Mouse (Mus musculus) heart, postnatal 25 days (tissue): ENCODE data around the gene Grb14. TPM values are rescaled to one million over a fixed set of nuclear protein-coding genes. Genes with fewer than 3 reads are reported as not detected.

ENCODE experiments used
- DNase-seq: peaks from one replicate; pipeline ENCODE4 v3.0.0; 2022; ENCODE audit warnings: low spot score
- intact Hi-C: fragments of 180-260 bp; cut with DNase I; formaldehyde crosslinking; loops from one replicate; pipeline ENCODE4 v1.15.1; 2025
- total RNA-seq, 2 experiments: library from RNA; stranded (reverse); gene quantifications; 2 replicates each; pipeline ENCODE4 v1.2.3; 2021

Grb14 gene
- 100 to 1,000 TPM; 197 to 202 TPM for total RNA-seq

DNA sequence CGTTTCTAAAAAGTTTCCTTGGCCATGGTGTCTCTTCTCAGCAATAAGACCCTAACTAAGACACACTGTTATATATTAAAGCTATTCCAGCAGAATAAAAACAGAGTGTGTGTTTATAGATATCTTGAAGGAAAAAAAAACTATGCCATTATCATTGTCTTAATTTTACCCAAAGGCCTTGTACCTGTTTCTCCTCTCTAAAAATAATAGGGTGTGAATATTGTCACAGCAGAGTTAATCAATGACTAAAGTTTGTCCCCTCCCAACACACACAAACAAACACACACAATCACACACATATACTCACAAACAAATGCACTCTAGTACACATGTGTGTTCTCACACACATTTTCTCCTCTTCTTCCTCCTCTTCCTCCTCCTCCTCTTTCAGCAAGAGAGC lies at the start of gene Grb14:
TSS of gene Grb14 (minus strand) at position 101 of the 400 bp plus-strand sequence.
- intact Hi-C loops, result loop anchor here (5.0 kb wide), 2 partner anchors 212 to 312 kb away; partner anchors contain the start of gene Cobll1
- DNase-seq, result no peak

DNA sequence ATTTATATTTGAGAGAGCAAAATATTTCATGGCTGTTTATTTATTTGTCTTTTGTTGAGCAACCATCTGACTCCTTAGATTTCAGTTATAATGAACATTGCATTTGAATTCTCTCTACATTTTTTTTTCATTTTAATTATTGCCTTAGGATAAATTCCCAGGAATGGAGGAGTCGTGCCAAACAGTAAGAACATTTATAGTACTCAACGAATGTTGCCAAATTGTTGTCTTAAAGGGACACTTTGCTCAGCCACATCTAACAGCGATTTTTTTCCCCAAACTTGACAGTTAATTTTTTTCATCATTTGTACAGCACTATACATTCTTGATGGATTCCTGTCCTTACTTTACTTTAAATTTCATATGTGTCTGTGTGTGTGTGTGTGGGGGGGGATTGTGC lies 47.4 kb upstream of the Grb14 start:
- no peak for DNase-seq
- intact Hi-C loops, result no loop called here

DNA sequence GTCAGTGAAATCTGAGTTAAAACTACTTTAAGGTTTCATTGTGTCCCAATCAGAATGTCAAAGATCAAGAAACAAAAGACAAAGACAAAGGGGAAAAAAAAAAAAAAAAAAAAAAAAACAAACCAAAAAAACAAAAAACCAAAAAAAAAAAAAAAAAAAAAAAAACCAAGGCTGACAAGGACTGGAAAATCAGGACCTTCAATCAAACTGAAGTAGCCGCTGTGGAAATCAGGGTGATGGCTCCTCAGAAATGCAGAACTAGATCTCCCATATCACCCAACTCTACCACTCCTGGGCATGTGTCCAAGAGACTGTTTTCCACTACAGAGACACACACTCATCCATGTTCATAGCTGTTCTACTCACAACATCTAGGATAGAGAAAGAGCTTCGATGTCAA lies 29.0 kb upstream of the Grb14 start:
- DNase-seq, result no peak
- intact Hi-C loops, result no loop called here

DNA sequence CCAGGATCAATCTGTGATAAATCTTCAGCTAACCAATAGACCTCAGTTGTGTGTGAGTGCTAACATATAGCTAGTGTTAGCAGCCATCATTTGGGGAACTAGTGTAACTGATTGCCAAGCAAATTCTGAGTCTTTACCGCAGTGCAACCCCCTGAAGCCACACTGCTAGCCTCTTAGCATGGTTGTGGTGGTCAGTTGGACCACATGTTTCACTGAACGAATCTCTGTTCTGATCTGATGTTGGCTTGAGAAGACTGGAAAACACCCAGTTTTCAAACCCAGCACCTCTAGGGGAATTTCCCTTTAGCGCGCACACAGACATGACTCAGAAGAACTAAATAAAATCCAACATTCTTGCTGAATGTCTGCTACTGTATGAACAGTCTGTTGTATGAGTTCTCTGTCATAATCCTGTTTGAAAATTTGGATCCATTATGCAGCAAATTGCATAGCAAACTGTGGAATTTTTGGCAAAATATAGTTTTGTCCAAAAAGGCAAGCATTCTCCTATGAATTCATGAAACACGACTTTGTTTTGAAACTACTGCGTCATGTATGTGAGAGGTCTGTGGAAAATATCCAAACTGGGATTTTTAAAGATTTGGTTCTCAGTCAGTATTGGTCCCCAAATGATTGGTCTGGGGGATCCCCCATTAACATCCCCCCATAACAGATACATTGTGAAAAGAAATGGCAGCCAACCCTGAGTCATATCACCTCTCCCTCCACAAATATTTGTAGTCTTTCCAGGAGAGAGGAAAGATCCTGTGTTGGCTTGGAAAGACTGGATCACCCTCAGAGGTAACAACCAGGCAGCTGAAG lies 27.6 kb upstream of the Grb14 start:
- no peak for DNase-seq
- intact Hi-C loops, result no loop called here

DNA sequence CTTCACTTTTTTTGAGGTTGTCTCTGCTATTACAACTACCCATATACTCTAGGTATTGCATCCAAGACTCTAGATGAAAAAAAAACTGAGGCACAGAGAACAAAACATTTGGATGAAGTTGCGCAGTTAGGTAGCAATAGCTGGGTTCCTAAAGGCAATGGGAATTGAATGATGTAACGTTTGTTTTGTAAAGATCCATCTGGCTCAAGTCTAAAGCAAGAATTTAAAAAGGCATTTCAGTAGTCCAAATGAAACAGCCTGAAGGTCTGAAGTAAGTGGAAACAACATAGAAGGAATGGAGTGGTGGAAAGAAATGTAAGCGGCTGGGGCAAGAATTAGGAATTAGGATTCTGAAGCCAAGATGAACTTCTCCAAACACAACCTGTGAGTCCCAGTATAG lies 26.0 kb upstream of the Grb14 start:
- intact Hi-C loops, result no loop called here

DNA sequence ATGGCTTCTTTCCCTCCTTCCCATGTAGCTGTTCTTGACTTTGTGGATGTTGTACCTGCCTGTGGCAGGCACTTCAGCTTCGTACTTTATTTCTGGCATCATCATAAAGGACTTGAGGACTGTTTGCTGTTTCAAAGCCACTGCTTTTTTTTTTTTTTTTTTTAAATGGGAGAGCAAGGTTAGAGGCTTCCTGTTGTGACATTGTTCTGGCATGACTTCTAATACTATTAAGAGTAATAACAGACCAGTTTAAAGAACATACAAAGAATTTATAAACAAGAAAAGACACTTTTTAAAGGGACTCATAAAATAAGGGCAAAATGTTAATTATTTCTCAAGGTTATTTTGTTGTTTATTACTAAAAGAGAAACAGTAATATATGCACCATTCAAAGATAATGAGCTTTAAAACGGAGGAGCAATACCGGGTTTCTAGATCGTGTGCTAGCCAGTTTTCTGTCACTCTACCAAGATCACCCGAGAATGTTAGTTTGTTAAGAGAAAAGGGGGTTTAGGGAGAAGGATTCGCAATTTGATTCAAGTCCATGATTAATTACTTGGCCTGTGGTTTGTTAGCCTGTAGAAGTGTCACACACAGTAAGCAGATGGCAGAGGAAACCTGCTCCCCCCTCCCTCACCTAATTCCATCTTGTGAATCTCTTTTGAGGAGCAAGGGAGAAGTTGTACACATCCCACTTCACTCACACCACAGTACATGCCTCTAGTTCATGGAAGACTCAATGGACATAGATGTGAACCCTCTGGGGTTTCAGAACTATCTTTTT lies 23.6 kb upstream of the Grb14 start:
- DNase-seq, result no peak

More for the DNA sequence above, 26.0 kb upstream of the Grb14 start:
- no peak for DNase-seq

DNA sequence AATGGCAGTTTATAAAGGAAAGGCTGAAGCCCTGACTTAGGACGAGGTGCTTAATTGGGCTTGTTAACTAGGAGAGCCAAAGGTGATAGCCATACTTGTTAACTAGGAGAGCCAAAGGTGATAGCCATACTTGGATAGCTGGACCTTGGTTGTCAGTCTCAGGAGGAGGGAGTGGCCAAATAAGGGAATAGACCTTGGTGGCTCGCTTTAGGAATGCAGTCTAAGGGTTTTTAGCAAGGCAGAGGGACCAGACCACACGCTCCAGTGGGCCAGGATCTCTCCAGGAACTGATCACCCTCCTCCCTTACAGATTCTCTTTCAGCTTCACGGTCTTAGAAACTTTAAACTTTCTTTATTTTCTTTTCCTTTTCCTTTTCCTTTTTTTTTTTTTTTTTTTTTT lies 13.4 kb upstream of the Grb14 start:
- intact Hi-C loops, result no loop called here
- DNase-seq, result no peak

More for the DNA sequence above, 23.6 kb upstream of the Grb14 start:
- intact Hi-C loops, result no loop called here

DNA sequence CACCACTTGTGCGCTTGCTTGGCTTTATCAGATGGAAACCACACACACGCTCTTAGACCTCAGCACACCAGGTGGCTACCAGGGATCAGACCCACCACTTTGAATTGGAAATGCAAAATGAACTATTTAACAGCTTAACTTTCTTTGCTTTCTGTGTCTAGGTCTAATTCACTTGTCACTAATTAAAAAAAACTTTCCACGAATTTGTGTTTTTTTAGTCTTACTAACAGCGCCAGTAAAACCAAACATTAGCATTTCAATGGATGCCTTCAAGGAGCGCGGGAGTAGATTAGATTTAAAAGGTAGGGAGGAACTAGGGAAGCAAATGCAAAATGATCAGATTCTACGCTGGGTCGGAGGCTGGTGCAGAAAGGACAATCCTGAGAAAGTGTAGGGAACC lies 12.8 kb upstream of the Grb14 start:
- intact Hi-C loops, result no loop called here
- DNase-seq, result no peak

DNA sequence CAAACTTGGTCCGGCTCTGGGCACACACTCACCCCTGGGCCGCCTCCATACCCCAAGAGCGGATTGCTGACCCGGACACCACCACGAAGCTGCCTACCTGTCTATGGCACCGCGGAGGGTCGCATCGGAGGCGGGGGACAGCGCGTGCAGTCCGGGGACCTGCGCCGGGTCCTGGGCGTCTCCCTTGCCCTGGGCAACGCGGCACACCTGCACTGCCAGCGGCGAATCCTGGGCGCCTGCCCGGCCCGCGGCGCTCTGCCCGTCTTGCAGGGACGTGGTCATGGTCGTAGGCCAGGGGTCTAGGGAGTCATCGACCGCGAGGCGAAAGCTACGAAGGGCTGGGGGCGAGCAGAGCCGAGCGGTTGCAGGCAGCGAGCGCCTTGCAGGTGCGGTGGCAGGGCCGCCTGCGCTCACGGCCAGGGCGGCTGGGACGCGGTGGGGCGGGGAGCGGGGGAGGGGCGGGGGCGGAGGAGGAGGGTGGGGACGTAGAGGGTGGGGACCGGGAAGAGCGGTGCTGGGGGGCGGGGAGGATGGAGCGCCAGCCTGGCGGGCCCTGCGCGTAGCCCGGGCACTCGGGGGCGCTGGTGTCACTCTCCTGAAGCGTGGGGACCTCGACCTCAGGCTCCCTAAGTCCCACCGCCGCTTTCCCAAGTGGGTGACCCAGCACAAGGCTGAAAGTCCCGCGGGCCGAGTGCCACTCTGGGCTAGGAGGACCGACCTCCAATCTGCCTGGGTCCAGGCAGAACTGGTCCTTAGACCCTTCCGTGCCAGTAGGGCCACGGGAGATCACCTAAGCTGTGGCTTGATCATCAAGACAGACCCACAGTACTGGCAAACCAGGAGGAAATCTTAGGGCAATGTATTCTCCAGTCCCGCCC lies 2.2 kb downstream of the Grb14 start:
- DNase-seq, result peak; percentile 53
- intact Hi-C loops, result loop anchor here (2.0 to 5.0 kb wide), 3 partner anchors 96 to 315 kb away; partner anchors contain the start of gene Cobll1

DNA sequence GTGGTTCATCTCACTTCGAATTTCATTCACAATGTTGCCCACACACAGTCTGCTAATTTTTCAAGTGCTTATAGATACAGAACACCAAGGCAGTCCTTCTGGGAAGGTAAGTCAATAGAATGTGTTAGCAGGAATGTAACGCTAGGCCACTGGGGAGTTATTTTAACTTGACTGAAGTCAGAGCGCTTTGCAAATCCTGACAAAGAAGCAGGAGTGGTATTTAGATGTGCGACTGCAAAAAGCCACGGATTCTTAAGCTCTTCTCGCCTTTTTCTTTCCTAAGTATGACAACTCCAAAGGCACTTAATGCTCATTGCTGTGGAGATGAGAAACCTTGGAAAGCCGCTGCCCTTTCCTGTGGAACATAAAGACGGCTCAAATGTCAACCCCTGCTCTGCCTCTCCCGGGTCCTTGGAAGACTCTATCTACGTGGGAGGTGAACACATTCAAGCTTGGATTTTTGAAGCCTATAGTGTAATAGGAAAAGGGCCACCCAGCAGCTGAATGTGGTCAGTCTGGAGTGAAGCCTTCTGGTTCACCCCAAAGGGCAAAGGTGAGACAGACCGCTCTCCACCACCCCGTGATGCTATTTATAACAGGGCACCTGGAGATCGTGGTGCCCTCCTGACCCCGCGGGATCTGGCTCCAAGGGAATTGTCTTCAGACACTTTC lies 3.0 kb downstream of the Grb14 start:
- intact Hi-C loops, result loop anchor here (2.0 to 5.0 kb wide), 3 partner anchors 97 to 315 kb away; partner anchors contain the start of gene Cobll1
- no peak for DNase-seq

DNA sequence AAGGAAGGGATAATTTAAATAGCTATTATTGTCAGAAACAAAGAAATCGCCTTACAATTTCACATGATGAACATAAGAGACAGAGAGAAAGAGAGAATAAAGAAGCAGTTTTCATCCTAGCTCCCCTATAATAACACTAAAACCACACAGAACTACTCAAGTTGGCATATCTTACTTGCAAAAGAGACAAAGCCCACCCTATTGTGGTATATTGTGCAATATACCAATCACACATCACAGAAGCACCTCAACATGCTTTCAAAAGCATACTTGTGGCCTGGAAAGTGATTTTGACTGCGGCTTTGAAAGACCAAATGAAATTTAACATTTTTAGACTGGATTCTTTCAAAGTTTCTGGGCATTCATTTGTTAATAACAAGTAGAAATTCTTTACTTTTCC lies 7.4 kb downstream of the Grb14 start:
- intact Hi-C loops, result no loop called here
- no peak for DNase-seq

DNA sequence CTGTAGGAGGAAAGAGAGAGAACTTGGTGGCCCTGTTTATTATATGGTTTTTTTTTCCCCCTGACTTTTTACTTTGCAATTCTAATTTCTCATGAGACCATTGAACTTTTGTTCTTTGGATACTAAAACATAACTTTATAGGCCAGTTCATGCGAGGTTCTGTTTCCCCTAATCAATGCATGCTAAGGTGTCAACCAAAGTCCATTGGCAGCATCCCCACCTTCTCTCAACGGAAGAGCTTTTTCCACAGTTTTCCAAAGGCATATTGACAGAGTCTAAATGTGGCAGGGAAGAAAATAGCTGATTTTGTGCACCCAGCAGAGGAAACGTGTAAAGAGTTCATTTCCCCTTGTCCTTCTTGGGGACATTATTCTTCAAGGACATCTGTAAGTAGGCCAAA lies 10.2 kb downstream of the Grb14 start:
- no peak for DNase-seq
- intact Hi-C loops, result no loop called here

DNA sequence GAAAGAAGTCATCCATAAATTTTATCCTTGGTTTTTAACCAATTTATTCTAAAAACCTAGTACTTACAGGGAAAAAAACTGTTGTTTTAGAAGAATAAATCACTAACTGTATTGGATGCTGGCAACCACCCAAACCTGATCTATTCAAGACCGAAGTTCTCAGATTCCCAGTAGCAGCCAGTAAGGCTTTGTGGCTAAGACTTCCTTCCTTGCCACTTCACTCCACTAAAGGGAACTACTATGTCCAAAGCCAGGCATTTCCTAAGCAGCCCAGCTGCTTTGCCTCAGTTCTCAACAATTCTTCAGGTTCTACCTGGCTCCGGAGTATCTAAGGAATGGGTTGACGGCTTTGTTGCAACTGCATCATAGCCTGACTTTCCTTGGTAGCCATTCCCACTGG lies 14.7 kb downstream of the Grb14 start:
- intact Hi-C loops, result no loop called here
- no peak for DNase-seq

DNA sequence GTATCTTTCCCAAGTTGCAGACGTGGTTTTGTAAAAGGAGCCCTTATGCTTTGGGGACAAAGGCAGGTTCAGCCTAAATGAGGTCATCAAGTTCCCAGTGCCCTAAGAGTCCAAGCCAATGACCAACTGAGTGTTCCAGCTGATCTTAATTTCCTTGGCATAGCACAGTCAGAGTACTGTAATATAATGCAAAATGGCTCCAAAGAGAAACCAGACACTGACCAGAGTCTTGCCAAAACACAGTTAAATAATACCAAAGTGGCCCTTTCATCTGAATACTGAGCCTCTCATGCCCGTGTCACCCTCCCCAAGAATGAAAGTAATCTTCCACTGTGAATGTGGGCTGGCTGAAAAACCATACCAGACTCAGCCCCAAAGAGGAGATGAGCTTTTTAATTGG lies 17.4 kb downstream of the Grb14 start:
- intact Hi-C loops, result no loop called here
- DNase-seq, result no peak

DNA sequence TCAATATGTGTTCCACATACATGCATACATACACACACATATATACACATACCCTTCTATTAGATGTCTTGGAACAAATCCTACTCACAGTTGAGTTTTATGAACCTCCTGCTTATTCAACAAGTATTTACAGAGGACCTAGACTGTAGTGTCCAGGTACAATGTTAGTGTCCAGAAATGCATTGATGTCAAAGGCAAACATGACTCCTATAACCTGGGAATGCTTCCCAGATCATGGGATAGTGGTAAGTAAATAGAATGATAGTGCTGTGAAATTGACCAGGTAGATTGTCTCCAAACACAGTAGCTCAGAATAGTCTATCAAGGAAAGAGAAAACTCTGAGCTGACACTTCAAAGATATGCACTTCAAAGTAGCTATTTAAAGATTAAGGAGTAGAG lies 19.7 kb downstream of the Grb14 start:
- intact Hi-C loops, result no loop called here
- no peak for DNase-seq

DNA sequence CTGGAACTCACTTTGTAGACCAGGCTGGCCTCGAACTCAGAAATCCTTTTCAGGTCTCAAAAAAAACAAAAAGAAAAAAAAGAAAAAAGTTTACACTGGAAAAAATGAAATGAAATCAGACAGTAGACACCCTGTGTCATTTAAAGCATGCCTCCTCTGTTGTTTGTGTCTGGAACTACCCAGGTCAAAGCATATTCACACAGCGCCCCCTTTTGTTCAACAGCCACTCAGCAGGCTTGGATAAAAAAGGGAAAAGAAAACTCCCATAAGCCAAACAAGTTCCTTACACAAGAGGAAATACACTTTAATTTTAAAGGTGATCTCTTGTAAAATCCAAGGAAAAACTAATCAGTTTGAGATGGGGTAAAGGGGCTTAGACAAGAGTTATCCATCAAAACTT lies 21.4 kb downstream of the Grb14 start:
- intact Hi-C loops, result loop anchor here (5.0 kb wide), 1 partner anchor 36 kb away; no protein-coding TSS in a partner anchor
- no peak for DNase-seq

DNA sequence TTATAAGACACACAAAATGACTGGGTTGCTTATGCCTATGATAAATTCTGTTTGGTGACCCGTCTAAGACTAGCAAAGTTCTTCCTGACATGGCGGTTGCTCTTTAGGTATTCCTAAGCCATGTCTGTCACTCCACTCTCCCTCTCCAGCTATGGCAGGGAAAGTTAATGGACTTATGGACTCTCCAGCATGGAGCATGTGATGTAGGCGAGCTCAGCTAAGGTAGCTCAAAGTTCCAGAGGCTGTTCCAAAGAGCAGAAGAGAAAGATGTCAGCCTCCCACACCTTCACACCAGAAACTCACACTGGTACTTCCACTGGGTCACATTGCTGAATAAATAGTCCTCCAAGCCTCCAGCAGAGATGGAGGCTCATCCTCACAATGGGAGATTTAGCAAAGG lies 22.2 kb downstream of the Grb14 start:
- intact Hi-C loops, result loop anchor here (5.0 kb wide), 1 partner anchor 35 kb away; no protein-coding TSS in a partner anchor
- no peak for DNase-seq

DNA sequence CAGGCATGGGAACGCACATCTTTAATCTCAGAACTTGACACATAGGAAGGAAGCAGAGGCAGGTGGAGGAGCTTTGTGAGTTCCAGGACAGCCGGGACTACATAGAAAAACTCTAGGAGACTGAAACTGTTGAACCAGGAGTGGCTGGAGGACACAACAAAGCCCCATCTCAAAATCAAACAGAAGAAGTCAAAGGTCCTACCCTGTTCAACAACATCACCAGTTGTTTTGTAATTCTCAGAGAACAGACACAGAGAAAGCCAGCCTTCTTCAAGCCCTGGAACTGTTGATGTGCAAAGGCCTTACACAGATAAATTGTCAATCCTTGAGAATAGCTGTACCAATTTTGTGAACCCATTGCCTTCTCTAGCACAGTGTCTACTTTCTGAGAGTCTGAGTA lies 29.7 kb downstream of the Grb14 start:
- DNase-seq, result no peak
- intact Hi-C loops, result no loop called here

DNA sequence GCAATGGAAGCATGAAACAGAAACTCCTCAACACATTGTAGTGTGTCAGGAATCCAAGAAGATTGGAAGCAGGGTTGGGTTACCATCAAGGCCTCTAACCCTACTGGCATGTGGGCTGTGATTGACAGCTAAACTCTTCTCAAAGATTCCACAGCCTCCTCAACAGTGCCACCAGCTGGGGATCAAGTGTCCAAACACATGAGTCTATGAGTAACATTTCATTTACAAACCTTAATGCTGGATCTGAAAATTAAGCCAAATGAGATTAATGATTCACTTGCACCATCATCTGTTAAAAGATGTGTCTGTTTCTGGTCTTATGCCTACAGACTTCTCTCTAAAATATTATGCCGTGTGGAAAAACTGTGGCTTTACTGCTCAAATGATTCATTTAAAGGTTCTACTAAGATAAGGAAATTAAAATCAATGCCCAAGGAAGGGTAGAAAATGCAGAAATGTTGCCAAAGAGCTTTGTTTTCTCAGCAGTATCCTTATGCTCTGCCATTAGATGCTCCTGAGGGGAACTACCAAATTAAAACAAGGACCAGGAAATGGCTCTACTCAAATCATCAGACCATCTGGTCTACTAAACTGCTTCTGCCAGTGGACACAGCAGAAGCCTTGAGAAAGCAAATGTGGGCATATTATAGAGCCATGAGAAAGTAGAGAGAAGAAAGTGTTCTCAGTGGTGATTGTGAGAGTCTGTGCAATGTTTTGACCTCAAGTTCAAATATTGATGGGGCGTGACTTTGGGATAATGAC lies 35.2 kb downstream of the Grb14 start:
- intact Hi-C loops, result no loop called here
- no peak for DNase-seq
